Mouse (Mus musculus) ES-E14 (cell line): ENCODE results near the gene Gpbp1l1.

ENCODE experiments used
- CHD2 ChIP-seq: IDR thresholded peaks from 2 replicates; pipeline ENCODE4 v1.6.1; 2014; ENCODE audit warnings: mild to moderate bottlenecking, low read depth, low read length, inconsistent platforms
- HCFC1 ChIP-seq: IDR thresholded peaks from 2 replicates; pipeline ENCODE4 v1.6.1; 2012; ENCODE audit warnings: low read length, inconsistent platforms, borderline replicate concordance; ENCODE audit not compliant: insufficient read depth
- MAFK ChIP-seq: IDR thresholded peaks from 2 replicates; pipeline ENCODE4 v1.6.1; 2014; ENCODE audit warnings: mild to moderate bottlenecking, low read depth, low read length, inconsistent platforms; ENCODE audit not compliant: insufficient read depth
- ZNF384 ChIP-seq: IDR thresholded peaks from 2 replicates; pipeline ENCODE4 v1.6.1; 2012; ENCODE audit warnings: low read depth, low read length, inconsistent platforms

- no peak for TF ChIP-seq MAFK
- peak; percentile 94 for TF ChIP-seq HCFC1
- TF ChIP-seq ZNF384 = no peak
- TF ChIP-seq CHD2 = no peak
Observed at GRCm38 (mm10) chr4:116556561-116557305, 725 bp upstream of the Gpbp1l1 start.
